Comparison of ENCODE assay signal across 21 mouse cellular contexts in the genomic region with DNA sequence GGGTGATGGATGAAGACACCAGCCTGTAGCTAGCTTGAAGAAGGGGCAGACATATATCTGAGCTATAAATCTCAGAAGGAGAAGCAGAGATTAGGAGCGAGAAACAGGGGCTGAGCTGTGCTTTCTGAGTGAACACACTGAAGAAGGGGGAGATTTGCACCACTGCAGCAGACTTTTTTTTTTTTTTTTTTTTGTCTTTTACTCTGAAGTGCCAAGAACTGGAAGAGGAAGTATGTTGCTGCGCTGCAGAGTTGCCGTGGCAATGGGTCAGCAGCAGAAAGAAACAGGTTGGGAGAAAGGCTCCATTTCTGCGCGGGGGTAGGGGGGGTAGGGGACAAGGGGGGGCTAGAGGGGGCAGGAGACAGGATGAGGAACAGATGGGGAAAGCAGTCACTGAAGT. TPM values are rescaled to one million over a fixed set of nuclear protein-coding genes. Genes with fewer than 3 reads are reported as not detected.
DNase-seq lines count a peak whose midpoint lies in the region; ATAC-seq and TF ChIP-seq lines count a peak whose summit lies in the region.
"Had no signal": no experiment of that assay in that cellular context is flagged by ENCODE, and none has a peak within 500 bp of the region (broad histone marks: within the 10 kb centered on the region; RNA-seq: fewer than 3 reads in every experiment).

No protein-coding gene starts in this region.

- peak; percentile 21 for DNase-seq in lung, postnatal 0 days (ENCODE audit: low spot score)
- DNase-seq in lung, postnatal 10 days = no peak
- peak; percentile 39 for DNase-seq in mesoderm, embryonic 11.5 days (ENCODE audit: low read depth, low spot score)
- DNase-seq in heart, embryonic 10.5 days (ENCODE audit: low spot score) = no peak
- DNase-seq: adrenal gland, adult 2 months; cerebellum, adult 9-10 months; heart, adult 11 months; kidney, postnatal 14 days; liver; lung, adult 18-20 months; thymus, adult 18-20 months had no signal

- H3K27ac ChIP-seq in lung, postnatal 0 days (ENCODE audit: low read length) = no peak overlapping the region
- no peak overlapping the region for H3K27ac ChIP-seq in heart, embryonic 10.5 days
- H3K27ac ChIP-seq: hindbrain, embryonic 14.5 days had no signal

- no peaks in the 10 kb centered on the region for H3K36me3 ChIP-seq in lung, postnatal 0 days (ENCODE audit: insufficient read depth, low read length)
- peaks cover 3% of the 10 kb centered on the region; the same call in 1 of the 2 replicates for H3K36me3 ChIP-seq in E14TG2a.4 (ENCODE audit: insufficient read depth, low read length)
- H3K36me3 ChIP-seq in heart, embryonic 10.5 days = no peaks in the 10 kb centered on the region

- H3K4me2 ChIP-seq in lung, postnatal 0 days (replicated peaks; ENCODE audit: low read depth, low read length) = no peak overlapping the region
- H3K4me2 ChIP-seq: hindbrain, embryonic 14.5 days had no signal

- no peak for TF ChIP-seq EP300 in lung, postnatal 0 days (IDR thresholded peaks at IDR 0.05)

- TF ChIP-seq CTCF in lung, postnatal 0 days (IDR thresholded peaks at IDR 0.05) = no peak
- no peak for TF ChIP-seq CTCF in E14TG2a.4 (conservative IDR thresholded peaks at IDR 0.05; ENCODE audit: low read length)

- 3% methylated on average over 5 of the region's 5 CpGs for WGBS in lung, postnatal 0 days
- WGBS in heart, embryonic 10.5 days = 36% methylated on average over 5 of the region's 5 CpGs

- H3K4me3 ChIP-seq in lung, postnatal 0 days (ENCODE audit: low read depth, low read length) = no peak overlapping the region
- H3K4me3 ChIP-seq in E14TG2a.4 (replicated peaks; ENCODE audit: low read length) = peak overlapping the region; percentile 66
- no peak overlapping the region for H3K4me3 ChIP-seq in heart, embryonic 10.5 days
- H3K4me3 ChIP-seq: megakaryocyte, embryonic 14.5 days had no signal

- H3K4me1 ChIP-seq in lung, postnatal 0 days (ENCODE audit: insufficient read depth, low read depth, low read length) = no peaks in the 10 kb centered on the region
- H3K4me1 ChIP-seq in E14TG2a.4 (replicated peaks; ENCODE audit: low read depth, low read length) = peaks cover 96% of the 10 kb centered on the region
- H3K4me1 ChIP-seq in heart, embryonic 10.5 days = peaks cover 4% of the 10 kb centered on the region; the same call in 1 of the 2 replicates
- H3K4me1 ChIP-seq: megakaryocyte, embryonic 14.5 days had no signal

- H3K9me3 ChIP-seq in lung, postnatal 0 days (ENCODE audit: low read length) = no peaks in the 10 kb centered on the region
- no peaks in the 10 kb centered on the region for H3K9me3 ChIP-seq in E14TG2a.4 (ENCODE audit: low read length)
- H3K9me3 ChIP-seq in heart, embryonic 10.5 days = no peaks in the 10 kb centered on the region

- H3K27me3 ChIP-seq in lung, postnatal 0 days (replicated peaks; ENCODE audit: insufficient read depth, low read length) = no peaks in the 10 kb centered on the region
- no peaks in the 10 kb centered on the region for H3K27me3 ChIP-seq in E14TG2a.4 (ENCODE audit: insufficient read depth, low read length)
- 0 out of 2 replicates have a peak, but pooled peaks cover 9% of the 10 kb centered on the region for H3K27me3 ChIP-seq in heart, embryonic 10.5 days (ENCODE audit: insufficient read depth, poor library complexity, severe bottlenecking)

- no peak for ATAC-seq in lung, postnatal 0 days
- ATAC-seq in common myeloid progenitor, adult 5-6 weeks (replicated peaks; ENCODE audit: low read depth, poor library complexity, severe bottlenecking) = peak; percentile 73
- no peak for ATAC-seq in cerebellum, adult (ENCODE audit: insufficient number of reproducible peaks, low FRiP score, low TSS enrichment)
- ATAC-seq: CD4-positive, CD25-positive, alpha-beta regulatory T cell, adult 4 months; intestine, postnatal 0 days had no signal

- no peak overlapping the region for H3K9ac ChIP-seq in lung, postnatal 0 days (replicated peaks; ENCODE audit: low read depth)
- H3K9ac ChIP-seq: hindbrain, embryonic 14.5 days had no signal

RNA-seq across cellular contexts. Expression of gene Cldn14, which starts 2.6 kb away (rescaled TPM):
- not detected in 2 replicates for polyA plus RNA-seq in lung, postnatal 0 days (2015; fragmentation: Nextera tagmentation; extraction: Ambion mirVana)
- not detected in 2 replicates for total RNA-seq in common myeloid progenitor, adult 5-6 weeks (2017)
- not detected in 2 replicates for polyA plus RNA-seq in heart, embryonic 10.5 days (2016; fragmentation: Nextera tagmentation; extraction: Ambion mirVana)
- total RNA-seq: adrenal gland, adult 2 months; monocyte, adult 5-6 weeks had no signal
- polyA plus RNA-seq: CD4-positive, CD25-positive, alpha-beta regulatory T cell, adult 4 months; forebrain, embryonic 11.5 days; heart, embryonic 16.5 days; hindbrain, embryonic 14.5 days had no signal

Comparison
In these comparisons a context has a peak if more than half of its experiments do, and no peak if none do; other contexts are left out.
1. DNase-seq: peak in lung, postnatal 0 days (single experiment) and mesoderm, embryonic 11.5 days (single experiment); none in lung, postnatal 10 days (single experiment) and heart, embryonic 10.5 days (single experiment).